Mouse (Mus musculus): Measurements from ENCODE around the gene Foxe3. TPM values are rescaled to one million over a fixed set of nuclear protein-coding genes. Genes with fewer than 3 reads are reported as not detected.
A peak's percentile ranks its signal among the peaks of the same experiment; 100 is the strongest.
"Not testable (repeated sequence)": the region's sequence is repeated elsewhere in the genome, so short reads cannot be mapped to it uniquely, and the experiment has no call there.

Gene Foxe3
- not detected in 2 replicates for total RNA-seq (2014; fragmentation: Nextera tagmentation)
- total RNA-seq (2017), result not detected in 2 replicates

DNA sequence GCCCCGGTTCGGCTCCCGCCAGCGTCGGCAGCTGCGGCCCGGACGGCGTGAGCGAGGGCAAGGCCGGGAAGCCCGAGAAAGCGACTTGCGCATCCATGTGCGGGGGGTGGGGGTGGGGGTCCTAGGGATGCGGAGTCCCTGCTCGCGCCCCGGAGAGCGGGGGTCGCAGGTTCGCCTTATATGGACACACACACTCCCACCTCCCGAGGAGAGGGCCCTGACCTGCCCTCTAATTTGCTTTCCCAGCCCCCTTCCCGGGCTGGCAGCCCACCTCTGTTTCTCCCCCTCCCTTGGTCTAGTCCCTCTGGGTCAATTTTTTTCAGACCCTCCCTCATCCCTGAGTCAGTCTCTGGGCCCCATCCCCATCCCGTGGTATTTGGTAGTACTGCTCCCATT lies at the start of gene Foxe3:
Gene Foxe3 (minus strand): TSS at position 97 of the 396 bp plus-strand sequence.
- no peak for ATAC-seq (replicated peaks; ENCODE audit: low FRiP score, low TSS enrichment, poor library complexity, severe bottlenecking)

- ATAC-seq (replicated peaks; ENCODE audit: low FRiP score, low TSS enrichment, poor library complexity, severe bottlenecking), result no peak
These were observed 47.5 kb upstream of the Foxe3 start for GRCm38 (mm10) chr4:114973229-114973740.

DNA sequence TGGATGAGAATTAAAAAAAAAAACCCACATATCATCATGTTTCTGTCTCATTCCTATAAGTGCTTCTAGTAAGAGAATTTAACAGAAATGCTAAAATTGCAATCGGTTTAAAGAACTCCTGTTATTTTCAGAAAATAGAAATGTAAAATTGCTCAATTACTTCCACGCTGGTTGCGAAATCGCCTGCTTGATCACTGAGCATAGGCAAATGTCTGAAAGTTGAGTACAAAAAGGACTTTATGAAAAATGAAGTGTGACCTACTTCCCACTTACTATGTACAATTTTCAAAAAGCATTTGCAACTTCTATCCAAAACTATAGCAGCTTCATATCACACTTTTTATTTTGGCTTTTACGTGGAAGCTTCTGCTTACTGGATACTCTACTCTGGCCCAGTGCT lies 44.9 kb upstream of the Foxe3 start:
- ATAC-seq (replicated peaks; ENCODE audit: low FRiP score, low TSS enrichment, poor library complexity, severe bottlenecking), result no peak

DNA sequence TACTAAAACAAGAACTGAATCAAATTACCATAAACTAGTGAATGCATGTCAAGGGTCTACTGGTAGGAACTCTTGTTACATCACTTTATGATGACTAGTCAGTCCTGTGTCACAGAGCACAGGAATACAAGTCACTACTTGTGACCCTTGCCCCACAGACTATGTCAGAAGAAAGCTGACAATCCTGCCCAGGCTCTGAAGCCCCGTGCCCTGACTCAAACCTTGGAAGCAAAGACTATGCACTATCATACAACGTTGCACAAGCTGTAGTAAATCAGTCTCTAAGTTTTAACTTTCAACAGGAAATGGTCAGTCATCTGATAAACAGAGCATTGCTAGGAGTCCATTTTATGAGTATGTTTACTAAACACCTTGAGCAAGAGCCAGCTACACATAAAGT lies 35.1 kb upstream of the Foxe3 start:
- not testable (repeated sequence) for ATAC-seq (replicated peaks; ENCODE audit: low FRiP score, low TSS enrichment, poor library complexity, severe bottlenecking)

GRCm38 (mm10) chr4:114959533-114959932 lies 33.7 kb upstream of the Foxe3 start:
- ATAC-seq (replicated peaks; ENCODE audit: low FRiP score, low TSS enrichment, poor library complexity, severe bottlenecking), result no peak

- no peak for ATAC-seq (replicated peaks; ENCODE audit: low FRiP score, low TSS enrichment, poor library complexity, severe bottlenecking)
These were observed 33.0 kb upstream of the Foxe3 start for GRCm38 (mm10) chr4:114958786-114959185.

- ATAC-seq (replicated peaks; ENCODE audit: low FRiP score, low TSS enrichment, poor library complexity, severe bottlenecking), result no peak
These were observed 32.4 kb upstream of the Foxe3 start for GRCm38 (mm10) chr4:114958231-114958630.

GRCm38 (mm10) chr4:114957403-114957802 lies 31.6 kb upstream of the Foxe3 start:
- ATAC-seq (replicated peaks; ENCODE audit: low FRiP score, low TSS enrichment, poor library complexity, severe bottlenecking), result no peak

GRCm38 (mm10) chr4:114953172-114953571 lies 27.4 kb upstream of the Foxe3 start:
- peak; percentile 28; the same call in 1 of the 2 replicates for ATAC-seq (replicated peaks; ENCODE audit: low FRiP score, low TSS enrichment, poor library complexity, severe bottlenecking)

DNA sequence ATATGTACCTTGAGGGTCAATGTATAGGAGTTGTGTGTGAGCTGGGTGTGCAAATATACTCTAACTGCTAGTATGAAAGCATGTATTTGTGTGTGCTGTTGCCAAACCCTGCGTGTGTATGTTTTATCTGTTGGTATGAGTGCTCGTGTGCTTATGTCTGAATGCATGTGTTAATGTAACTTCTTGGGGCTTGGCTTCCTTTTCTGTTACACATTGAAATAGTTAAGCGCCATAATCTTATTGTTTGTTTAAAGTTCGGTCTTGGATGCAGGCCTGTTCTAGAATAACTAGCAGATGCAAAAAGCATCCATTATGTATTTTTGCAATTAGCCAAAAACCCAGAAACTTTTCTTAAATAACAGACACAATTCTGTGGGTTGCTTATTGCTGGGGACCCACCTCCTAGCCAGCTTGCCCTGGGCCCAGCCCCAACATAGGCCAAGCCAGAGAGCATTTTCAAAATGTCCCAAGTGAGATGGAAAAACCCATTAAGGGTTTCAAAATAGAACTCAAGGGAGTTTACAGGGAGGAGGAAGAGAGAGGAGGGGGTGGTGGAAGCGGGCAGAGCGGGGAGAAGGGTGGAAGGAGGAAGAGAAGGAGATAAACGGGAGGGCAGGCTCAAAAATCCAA lies 22.2 kb upstream of the Foxe3 start:
- ATAC-seq (replicated peaks; ENCODE audit: low FRiP score, low TSS enrichment, poor library complexity, severe bottlenecking), result no peak

GRCm38 (mm10) chr4:114947395-114947794 lies 21.6 kb upstream of the Foxe3 start:
- peak; percentile 96 for ATAC-seq (replicated peaks; ENCODE audit: low FRiP score, low TSS enrichment, poor library complexity, severe bottlenecking)

GRCm38 (mm10) chr4:114946416-114946815 lies 20.6 kb upstream of the Foxe3 start:
- no peak for ATAC-seq (replicated peaks; ENCODE audit: low FRiP score, low TSS enrichment, poor library complexity, severe bottlenecking)

DNA sequence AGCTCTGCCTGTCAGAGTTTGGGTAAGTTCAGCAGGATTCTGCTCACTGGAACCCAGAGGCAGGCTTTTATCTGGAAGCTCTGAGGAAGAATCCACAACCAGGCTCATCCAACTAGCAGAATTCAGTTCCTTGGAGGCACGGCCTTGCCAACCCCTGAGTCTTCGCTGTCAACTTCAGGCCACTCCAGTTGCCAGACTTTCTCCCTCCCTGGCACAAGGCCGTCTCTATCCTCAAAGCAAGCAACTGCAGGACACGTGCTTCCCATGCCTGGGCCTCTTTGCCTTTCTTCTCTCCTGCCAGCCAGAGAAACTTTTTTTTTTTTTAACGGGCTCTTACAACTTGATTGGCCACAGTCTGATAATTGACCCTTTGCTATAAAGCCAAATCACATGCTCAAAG lies 19.2 kb upstream of the Foxe3 start:
- no peak for ATAC-seq (replicated peaks; ENCODE audit: low FRiP score, low TSS enrichment, poor library complexity, severe bottlenecking)

DNA sequence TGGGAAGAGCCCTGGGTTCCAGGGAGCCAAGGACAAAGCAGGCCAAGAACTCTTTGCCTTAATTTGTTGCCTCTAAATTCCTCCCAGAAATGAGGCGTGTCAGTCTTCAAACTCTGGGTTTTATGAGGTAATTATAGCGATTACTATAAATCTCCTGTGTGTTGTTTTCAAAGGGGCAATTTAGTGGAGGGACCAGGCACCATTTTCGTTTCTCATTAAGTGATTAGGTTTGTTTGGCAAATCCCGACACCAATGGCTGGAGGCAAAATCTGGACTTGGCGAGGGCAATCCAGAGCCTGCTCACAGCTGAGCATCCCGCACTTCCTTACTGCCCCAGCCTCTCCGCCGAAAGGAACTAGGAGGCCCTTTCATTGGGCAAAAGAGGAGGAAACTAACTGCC lies 16.8 kb upstream of the Foxe3 start:
- ATAC-seq (replicated peaks; ENCODE audit: low FRiP score, low TSS enrichment, poor library complexity, severe bottlenecking), result no peak

GRCm38 (mm10) chr4:114942112-114942511 lies 16.3 kb upstream of the Foxe3 start:
- ATAC-seq (replicated peaks; ENCODE audit: low FRiP score, low TSS enrichment, poor library complexity, severe bottlenecking), result no peak

GRCm38 (mm10) chr4:114941311-114941710 lies 15.5 kb upstream of the Foxe3 start:
- no peak for ATAC-seq (replicated peaks; ENCODE audit: low FRiP score, low TSS enrichment, poor library complexity, severe bottlenecking)

DNA sequence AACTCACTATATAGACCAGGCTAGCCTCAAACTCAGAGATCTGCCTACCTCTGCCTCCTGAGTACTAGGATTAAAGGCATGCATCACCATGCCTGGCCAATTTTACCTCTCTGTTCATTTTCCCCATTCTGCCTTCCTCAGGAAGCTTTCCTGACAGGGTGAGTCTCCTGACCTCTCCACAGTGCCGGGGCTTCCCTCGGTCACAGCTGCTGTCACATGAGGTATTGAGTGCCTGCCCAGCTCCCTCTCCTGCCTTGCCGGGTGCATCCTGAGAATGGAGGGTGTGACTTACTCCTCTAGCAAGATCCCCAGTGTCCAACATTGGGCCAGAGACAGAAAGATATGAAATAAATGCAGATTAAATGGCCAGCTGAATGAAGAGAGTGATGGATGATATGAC lies 12.4 kb upstream of the Foxe3 start:
- ATAC-seq (replicated peaks; ENCODE audit: low FRiP score, low TSS enrichment, poor library complexity, severe bottlenecking), result no peak

DNA sequence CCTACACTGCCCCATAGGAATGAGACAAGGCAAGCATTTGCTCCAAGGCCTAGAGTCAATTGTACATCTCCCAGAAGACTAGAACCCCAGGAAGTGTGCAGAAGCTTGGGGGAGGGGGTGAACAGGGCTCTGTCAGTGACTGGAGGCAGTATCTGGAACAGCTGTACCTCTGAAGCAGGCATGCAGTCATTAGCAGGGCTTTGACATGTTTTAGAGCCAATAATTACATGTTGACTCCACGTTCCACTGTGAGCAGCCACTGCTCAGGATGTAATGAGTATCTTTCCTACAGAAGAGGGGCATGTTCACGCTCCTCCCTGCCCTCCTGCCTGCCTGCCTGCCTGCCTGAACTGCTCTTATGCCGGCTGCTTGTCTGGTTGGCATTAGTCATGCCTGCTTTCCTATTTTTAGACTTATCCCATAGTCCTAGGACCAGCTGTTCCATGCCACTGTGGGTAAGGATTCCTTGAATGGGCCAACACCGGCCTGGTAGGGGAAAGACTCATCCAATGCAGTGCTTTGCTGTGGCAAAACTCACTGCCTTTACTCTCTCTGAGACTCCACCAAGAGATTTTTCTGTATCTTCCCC lies 11.7 kb upstream of the Foxe3 start:
- ATAC-seq (replicated peaks; ENCODE audit: low FRiP score, low TSS enrichment, poor library complexity, severe bottlenecking), result no peak

GRCm38 (mm10) chr4:114934188-114934587 lies 8.4 kb upstream of the Foxe3 start:
- ATAC-seq (replicated peaks; ENCODE audit: low FRiP score, low TSS enrichment, poor library complexity, severe bottlenecking), result no peak

- ATAC-seq (replicated peaks; ENCODE audit: low FRiP score, low TSS enrichment, poor library complexity, severe bottlenecking), result no peak
These were observed 6.9 kb upstream of the Foxe3 start for GRCm38 (mm10) chr4:114932747-114933146.

DNA sequence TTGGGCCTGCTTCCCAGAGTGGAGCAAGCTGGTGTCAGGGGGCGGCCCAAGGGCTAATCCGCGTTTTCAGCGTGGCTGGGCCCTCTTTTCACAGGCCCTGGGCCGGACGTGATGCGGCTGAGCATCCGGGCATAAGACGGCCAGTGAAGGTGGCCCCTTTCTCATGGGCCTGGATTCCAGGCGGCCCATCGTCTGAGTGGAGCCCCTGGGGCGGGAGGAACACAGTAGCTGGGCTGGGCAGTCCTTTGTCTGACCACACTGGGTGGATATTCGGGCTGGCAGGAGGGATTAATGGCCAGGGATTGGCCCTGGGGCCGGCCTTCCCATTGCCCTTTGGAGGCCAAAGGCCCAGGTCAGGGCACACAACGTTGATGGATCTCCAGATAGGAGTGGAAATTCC lies 3.3 kb upstream of the Foxe3 start:
- no peak for ATAC-seq (replicated peaks; ENCODE audit: low FRiP score, low TSS enrichment, poor library complexity, severe bottlenecking)

Measured in megakaryocyte-erythroid progenitor cell, adult 5-6 weeks (primary cell).